Mouse (Mus musculus): ENCODE measurements at regions not wholly inside any gene's neighbourhood (a gene's known extent, or its start where the extent isn't known, plus 50 kb on each side); places are given as distances from the start of the nearest gene placed in this dataset.
"Not testable (repeated sequence)": the region's sequence is repeated elsewhere in the genome, so short reads cannot be mapped to it uniquely, and the experiment has no call there.

- Histone ChIP-seq H3K4me3 (ENCODE audit: insufficient read depth, low read length) (no peak overlapping the region), H3K27ac (ENCODE audit: insufficient read depth, low read depth, low read length) (no peak overlapping the region), H3K4me1 (ENCODE audit: control insufficient read depth, insufficient read depth, low read length) (no peaks in the 10 kb centered on the region)
- TF ChIP-seq POLR2A (IDR thresholded peaks at IDR 0.05; ENCODE audit: borderline replicate concordance, low read depth, low read length) (no peak), CTCF (IDR thresholded peaks at IDR 0.05; ENCODE audit: low read depth, low read length) (no peak)
Measured at GRCm38 (mm10) chr15:37080931-37081330, 73.4 kb upstream of the Zfp706 start.

GRCm38 (mm10) chr15:37080395-37080794 lies 72.8 kb upstream of the Zfp706 start:
- H3K4me3 ChIP-seq (ENCODE audit: insufficient read depth, low read length), result no peak overlapping the region
- H3K4me1 ChIP-seq (ENCODE audit: control insufficient read depth, insufficient read depth, low read length), result no peaks in the 10 kb centered on the region
- TF ChIP-seq POLR2A (IDR thresholded peaks at IDR 0.05; ENCODE audit: borderline replicate concordance, low read depth, low read length) (no peak), CTCF (IDR thresholded peaks at IDR 0.05; ENCODE audit: low read depth, low read length) (no peak)
- H3K27ac ChIP-seq (ENCODE audit: insufficient read depth, low read depth, low read length), result no peak overlapping the region

DNA sequence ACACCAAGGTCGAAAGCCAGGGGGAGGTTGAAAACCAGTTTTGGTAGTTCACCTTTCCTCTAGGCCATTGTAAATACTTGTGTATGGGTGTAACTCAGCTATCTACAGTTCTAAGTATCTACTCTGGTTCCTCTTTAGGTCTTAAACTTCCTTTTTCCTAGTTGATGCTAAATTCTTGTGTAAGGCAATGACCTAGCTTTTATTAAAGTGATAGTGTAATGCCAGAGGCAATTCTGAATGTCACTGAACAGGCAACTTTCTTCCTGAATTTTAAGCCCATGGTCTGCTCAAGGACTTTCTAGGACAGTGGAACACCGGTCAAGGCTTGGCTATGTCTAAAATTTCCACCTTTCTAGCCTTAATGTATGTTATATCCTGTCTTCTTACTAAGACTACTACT lies 66.6 kb upstream of the Zfp706 start:
- H3K27ac ChIP-seq (ENCODE audit: insufficient read depth, low read depth, low read length); H3K4me1 ChIP-seq (ENCODE audit: control insufficient read depth, insufficient read depth, low read length); H3K4me3 ChIP-seq (ENCODE audit: insufficient read depth, low read length): not testable (repeated sequence)

GRCm38 (mm10) chr15:37072202-37072862 lies 64.8 kb upstream of the Zfp706 start:
- Histone ChIP-seq H3K27ac (ENCODE audit: insufficient read depth, low read depth, low read length) (no peak overlapping the region), H3K4me3 (ENCODE audit: insufficient read depth, low read length) (no peak overlapping the region), H3K4me1 (ENCODE audit: control insufficient read depth, insufficient read depth, low read length) (no peaks in the 10 kb centered on the region)
- TF ChIP-seq CTCF (IDR thresholded peaks at IDR 0.05; ENCODE audit: low read depth, low read length) (no peak), POLR2A (IDR thresholded peaks at IDR 0.05; ENCODE audit: borderline replicate concordance, low read depth, low read length) (no peak)

GRCm38 (mm10) chr15:37070188-37070587 lies 62.6 kb upstream of the Zfp706 start:
- TF ChIP-seq POLR2A (IDR thresholded peaks at IDR 0.05; ENCODE audit: borderline replicate concordance, low read depth, low read length), result no peak
- TF ChIP-seq CTCF (IDR thresholded peaks at IDR 0.05; ENCODE audit: low read depth, low read length), result no peak
- no peaks in the 10 kb centered on the region for H3K4me1 ChIP-seq (ENCODE audit: control insufficient read depth, insufficient read depth, low read length)
- H3K27ac ChIP-seq (ENCODE audit: insufficient read depth, low read depth, low read length), result no peak overlapping the region
- H3K4me3 ChIP-seq (ENCODE audit: insufficient read depth, low read length), result no peak overlapping the region

GRCm38 (mm10) chr15:37067326-37067725 lies 59.8 kb upstream of the Zfp706 start:
- no peaks in the 10 kb centered on the region for H3K4me1 ChIP-seq (ENCODE audit: control insufficient read depth, insufficient read depth, low read length)
- TF ChIP-seq POLR2A (IDR thresholded peaks at IDR 0.05; ENCODE audit: borderline replicate concordance, low read depth, low read length) (no peak), CTCF (IDR thresholded peaks at IDR 0.05; ENCODE audit: low read depth, low read length) (no peak)
- no peak overlapping the region for H3K4me3 ChIP-seq (ENCODE audit: insufficient read depth, low read length)
- H3K27ac ChIP-seq (ENCODE audit: insufficient read depth, low read depth, low read length), result no peak overlapping the region

DNA sequence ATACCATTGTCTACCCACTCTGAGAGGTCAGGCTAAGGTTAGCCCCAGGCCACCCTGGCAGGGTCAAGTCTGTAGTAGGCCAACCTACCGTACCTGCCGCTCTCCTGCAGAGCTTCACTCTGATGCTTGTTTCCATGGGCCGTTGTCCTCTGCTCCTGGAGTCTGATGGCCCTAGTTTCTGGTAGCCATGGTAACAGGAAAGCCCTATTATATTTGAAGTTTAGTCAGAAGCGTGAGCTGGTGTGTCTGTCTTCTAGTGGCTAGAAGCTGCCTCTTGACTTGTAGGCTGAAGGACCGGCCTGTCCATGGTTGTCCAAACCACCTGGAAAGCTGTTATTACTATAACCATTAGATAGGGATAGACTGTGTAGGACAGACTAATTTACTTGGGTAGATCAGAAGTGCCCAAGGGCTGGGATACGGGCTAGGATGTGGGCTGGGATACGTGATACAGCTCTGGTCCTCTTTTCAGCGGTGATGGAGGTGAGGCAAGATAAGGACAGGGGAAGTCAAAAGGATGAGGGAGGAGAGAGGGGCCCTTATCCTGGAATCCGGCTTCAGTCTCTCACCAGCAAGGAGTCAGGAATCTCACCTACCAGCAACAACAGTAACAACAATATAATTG lies 58.5 kb upstream of the Zfp706 start:
- H3K27ac ChIP-seq (ENCODE audit: insufficient read depth, low read depth, low read length), result no peak overlapping the region
- H3K4me1 ChIP-seq (ENCODE audit: control insufficient read depth, insufficient read depth, low read length), result no peaks in the 10 kb centered on the region
- H3K4me3 ChIP-seq (ENCODE audit: insufficient read depth, low read length), result no peak overlapping the region
- TF ChIP-seq POLR2A (IDR thresholded peaks at IDR 0.05; ENCODE audit: borderline replicate concordance, low read depth, low read length), result no peak
- no peak for TF ChIP-seq CTCF (IDR thresholded peaks at IDR 0.05; ENCODE audit: low read depth, low read length)

GRCm38 (mm10) chr15:37065408-37065807 lies 57.8 kb upstream of the Zfp706 start:
- no peak for TF ChIP-seq POLR2A (IDR thresholded peaks at IDR 0.05; ENCODE audit: borderline replicate concordance, low read depth, low read length)
- TF ChIP-seq CTCF (IDR thresholded peaks at IDR 0.05; ENCODE audit: low read depth, low read length), result no peak
- Histone ChIP-seq H3K4me3 (ENCODE audit: insufficient read depth, low read length) (no peak overlapping the region), H3K4me1 (ENCODE audit: control insufficient read depth, insufficient read depth, low read length) (no peaks in the 10 kb centered on the region), H3K27ac (ENCODE audit: insufficient read depth, low read depth, low read length) (no peak overlapping the region)

DNA sequence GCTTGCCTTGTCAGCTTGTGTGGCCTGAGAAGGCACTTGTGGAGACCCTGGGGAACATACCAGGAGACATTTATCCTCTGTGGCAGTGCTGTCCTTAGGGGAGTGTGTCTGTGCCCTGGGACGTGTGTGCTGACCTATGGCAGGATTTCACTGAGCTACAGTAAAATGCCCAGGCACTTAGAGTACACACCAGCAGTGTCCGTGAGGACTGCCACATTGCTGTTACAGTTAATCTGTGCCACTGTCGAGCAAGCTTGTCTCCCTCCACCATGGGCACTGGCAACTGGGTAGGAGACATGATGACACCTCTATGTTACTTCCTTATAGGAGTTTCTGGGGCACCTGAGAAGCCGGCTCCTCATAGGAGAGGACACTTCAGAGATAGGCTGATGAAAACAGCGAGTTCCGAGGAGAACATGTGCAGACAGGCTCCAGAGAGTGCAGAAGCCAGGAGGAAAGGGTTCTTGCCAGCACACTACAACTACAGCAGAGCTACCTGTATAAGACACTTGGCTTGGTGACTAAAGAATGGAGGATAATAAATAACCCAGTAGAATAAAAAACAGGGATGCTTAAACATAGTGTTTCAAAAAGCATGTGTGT lies 56.3 kb upstream of the Zfp706 start:
- TF ChIP-seq POLR2A (IDR thresholded peaks at IDR 0.05; ENCODE audit: borderline replicate concordance, low read depth, low read length), result no peak
- Histone ChIP-seq H3K4me3 (ENCODE audit: insufficient read depth, low read length) (no peak overlapping the region), H3K27ac (ENCODE audit: insufficient read depth, low read depth, low read length) (no peak overlapping the region), H3K4me1 (ENCODE audit: control insufficient read depth, insufficient read depth, low read length) (no peaks in the 10 kb centered on the region)

GRCm38 (mm10) chr15:37062585-37062984 lies 55.0 kb upstream of the Zfp706 start:
- H3K27ac ChIP-seq (ENCODE audit: insufficient read depth, low read depth, low read length), result no peak overlapping the region
- no peak overlapping the region for H3K4me3 ChIP-seq (ENCODE audit: insufficient read depth, low read length)
- TF ChIP-seq POLR2A (IDR thresholded peaks at IDR 0.05; ENCODE audit: borderline replicate concordance, low read depth, low read length), result no peak
- no peak for TF ChIP-seq CTCF (IDR thresholded peaks at IDR 0.05; ENCODE audit: low read depth, low read length)
- H3K4me1 ChIP-seq (ENCODE audit: control insufficient read depth, insufficient read depth, low read length), result no peaks in the 10 kb centered on the region

Data from bone marrow macrophage, adult 2 months (primary cell).